Mouse (Mus musculus) liver, adult 2 months (tissue): ENCODE measurements around the gene Vsx2. TPM values are rescaled to one million over a fixed set of nuclear protein-coding genes. Genes with fewer than 3 reads are reported as not detected.

Source experiments
- DNase-seq: peaks from one replicate; pipeline ENCODE4 v3.0.0-alpha.2; 2011; ENCODE audit warnings: low read depth, low spot score; ENCODE audit errors: extremely low read depth
- H3K27ac ChIP-seq: fragments of 200-500 bp; replicated peaks from 2 replicates; pipeline ENCODE4 v1.5.1; 2012; ENCODE audit warnings: low read depth, mild to moderate bottlenecking, control low read depth, inconsistent platforms, low read length; ENCODE audit not compliant: insufficient read depth
- H3K27me3 ChIP-seq: fragments of 200-500 bp; 2 replicates; pipeline ENCODE4 v1.6.1; 2012; ENCODE audit warnings: mild to moderate bottlenecking, moderate library complexity, low read length, inconsistent platforms; ENCODE audit not compliant: control insufficient read depth, insufficient read depth
- H3K36me3 ChIP-seq: fragments of 200-500 bp; 2 replicates; pipeline ENCODE4 v1.6.1; 2012; ENCODE audit warnings: low read length, inconsistent platforms; ENCODE audit not compliant: control insufficient read depth, insufficient read depth
- H3K4me1 ChIP-seq: fragments of 200-500 bp; 2 replicates; pipeline ENCODE4 v1.6.1; 2011; ENCODE audit warnings: low read length; ENCODE audit not compliant: control insufficient read depth, insufficient read depth
- H3K4me3 ChIP-seq: fragments of 200-500 bp; 2 replicates; pipeline ENCODE4 v1.5.1; 2011; ENCODE audit warnings: low read depth, mild to moderate bottlenecking, control low read depth, low read length, moderate library complexity; ENCODE audit not compliant: insufficient read depth
- H3K79me2 ChIP-seq: fragments of 200-500 bp; 2 replicates; pipeline ENCODE4 v1.6.1; 2012; ENCODE audit warnings: inconsistent platforms, mild to moderate bottlenecking, low read length, moderate library complexity; ENCODE audit not compliant: control insufficient read depth, insufficient read depth
- H3K9ac ChIP-seq: fragments of 200-500 bp; 2 replicates; pipeline ENCODE4 v1.6.1; 2012; ENCODE audit warnings: low read depth, mild to moderate bottlenecking, control low read depth, inconsistent platforms, low read length
- CTCF ChIP-seq: fragments of 200-500 bp; IDR thresholded peaks from 2 replicates; pipeline ENCODE4 v1.5.1; 2011; ENCODE audit warnings: low read depth, low read length, control low read depth
- POLR2A ChIP-seq: fragments of 200-500 bp; IDR thresholded peaks from 2 replicates; pipeline ENCODE4 v1.6.1; 2011; ENCODE audit warnings: low read length, control low read depth; ENCODE audit not compliant: insufficient read depth; ENCODE audit errors: extremely low read depth
- WGBS: fragments of 180-500 bp; shearing (Covaris S2); methylation state at CpG from one replicate; pipeline ENCODE4 v1.1.7; 2018; 5-methylcytosine and 5-hydroxymethylcytosine counted together
- polyA plus RNA-seq: library from polyadenylated mRNA; depleted of rRNA; stranded (reverse); fragments of >200 nt; gene quantifications from 2 replicates; pipeline ENCODE4 v1.2.3, GENCODE M21; 2012
- total RNA-seq: library from RNA; depleted of rRNA; stranded (reverse); fragments of >200 nt; gene quantifications from 2 replicates; pipeline ENCODE4 v1.2.3, GENCODE M21; 2014

Gene Vsx2
- total and polyA plus RNA-seq, 2 experiments: not detected

GRCm38 (mm10) chr12:84577768-84578439 is 8.3 kb downstream of the Vsx2 start:
- no peaks in the 10 kb centered on the region for H3K36me3 ChIP-seq
- no peak overlapping the region for H3K27ac ChIP-seq
- WGBS: 78% methylated on average over 11 of the region's 11 CpGs
- no peaks in the 10 kb centered on the region for H3K4me1 ChIP-seq
- H3K4me3 ChIP-seq: no peak overlapping the region
- no peak for DNase-seq
- no peak for TF ChIP-seq POLR2A
- TF ChIP-seq CTCF: no peak
- peaks cover 4% of the 10 kb centered on the region; the same call in 1 of the 2 replicates for H3K27me3 ChIP-seq
- H3K79me2 ChIP-seq: no peaks in the 10 kb centered on the region
- H3K9ac ChIP-seq: no peak overlapping the region

GRCm38 (mm10) chr12:84578440-84578770 is 8.8 kb downstream of the Vsx2 start:
- TF ChIP-seq CTCF: no peak
- TF ChIP-seq POLR2A: no peak
- 56% methylated on average over 5 of the region's 5 CpGs for WGBS
- Histone ChIP-seq H3K79me2 (no peaks in the 10 kb centered on the region), H3K36me3 (no peaks in the 10 kb centered on the region), H3K9ac (no peak overlapping the region), H3K4me3 (no peak overlapping the region), H3K27ac (no peak overlapping the region), H3K27me3 (0 out of 2 replicates have a peak, but pooled peaks cover under 1% of the 10 kb centered on the region), H3K4me1 (no peaks in the 10 kb centered on the region)
- DNase-seq: no peak

GRCm38 (mm10) chr12:84581285-84581684 is 11.7 kb downstream of the Vsx2 start:
- Histone ChIP-seq H3K9ac (no peak overlapping the region), H3K27me3 (no peaks in the 10 kb centered on the region), H3K79me2 (no peaks in the 10 kb centered on the region), H3K27ac (no peak overlapping the region), H3K36me3 (no peaks in the 10 kb centered on the region), H3K4me3 (no peak overlapping the region), H3K4me1 (no peaks in the 10 kb centered on the region)
- DNase-seq: no peak
- no peak for TF ChIP-seq POLR2A
- TF ChIP-seq CTCF: no peak
- WGBS: 95% methylated on average over 2 of the region's 2 CpGs

GRCm38 (mm10) chr12:84589825-84590761 is 20.5 kb downstream of the Vsx2 start:
- Histone ChIP-seq H3K36me3 (no peaks in the 10 kb centered on the region), H3K4me1 (no peaks in the 10 kb centered on the region), H3K9ac (no peak overlapping the region), H3K4me3 (peak overlapping the region; percentile 41), H3K27me3 (0 out of 2 replicates have a peak, but pooled peaks cover 4% of the 10 kb centered on the region), H3K79me2 (no peaks in the 10 kb centered on the region), H3K27ac (no peak overlapping the region)
- TF ChIP-seq POLR2A (no peak), CTCF (peak; percentile 100)
- peak; percentile 43 for DNase-seq
- 3% methylated on average over 54 of the region's 54 CpGs for WGBS

- Histone ChIP-seq H3K9ac (no peak overlapping the region), H3K79me2 (no peaks in the 10 kb centered on the region), H3K4me1 (no peaks in the 10 kb centered on the region), H3K4me3 (no peak overlapping the region), H3K27ac (no peak overlapping the region), H3K36me3 (peaks cover 3% of the 10 kb centered on the region), H3K27me3 (no peaks in the 10 kb centered on the region)
- TF ChIP-seq POLR2A (no peak), CTCF (no peak)
- DNase-seq: no peak
- WGBS: 25% methylated on average over 8 of the region's 8 CpGs
Measured at GRCm38 (mm10) chr12:84598324-84598723, 28.8 kb downstream of the Vsx2 start.

GRCm38 (mm10) chr12:84604001-84604400 is 34.4 kb downstream of the Vsx2 start:
- H3K36me3 ChIP-seq: peaks cover 11% of the 10 kb centered on the region
- no peak for DNase-seq
- H3K27ac ChIP-seq: no peak overlapping the region
- H3K4me1 ChIP-seq: no peaks in the 10 kb centered on the region
- H3K9ac ChIP-seq: no peak overlapping the region
- TF ChIP-seq CTCF: no peak
- no peak for TF ChIP-seq POLR2A
- H3K4me3 ChIP-seq: no peak overlapping the region
- H3K27me3 ChIP-seq: no peaks in the 10 kb centered on the region
- 91% methylated on average over 7 of the region's 7 CpGs for WGBS
- no peaks in the 10 kb centered on the region for H3K79me2 ChIP-seq
